Mouse (Mus musculus) layer of hippocampus, postnatal 14 days (tissue): ENCODE measurements around the gene Lgals4. TPM values are rescaled to one million over a fixed set of nuclear protein-coding genes. Genes with fewer than 3 reads are reported as not detected.
A peak's percentile ranks its signal among the peaks of the same experiment; 100 is the strongest.

ENCODE experiments used
- DNase-seq, 2 experiments: peaks; one replicate each; pipeline ENCODE4 v3.0.0; 2021 to 2022; ENCODE audit warnings: low spot score in 2 of 2, mixed read lengths in 1 of 2
- total RNA-seq, 2 experiments: library from RNA; stranded (reverse); gene quantifications; 2 replicates each; pipeline ENCODE4 v1.2.3; 2021

The Lgals4 gene
- total RNA-seq, 2 experiments from 2014 or later: 3.9 to 4.2 TPM

DNA sequence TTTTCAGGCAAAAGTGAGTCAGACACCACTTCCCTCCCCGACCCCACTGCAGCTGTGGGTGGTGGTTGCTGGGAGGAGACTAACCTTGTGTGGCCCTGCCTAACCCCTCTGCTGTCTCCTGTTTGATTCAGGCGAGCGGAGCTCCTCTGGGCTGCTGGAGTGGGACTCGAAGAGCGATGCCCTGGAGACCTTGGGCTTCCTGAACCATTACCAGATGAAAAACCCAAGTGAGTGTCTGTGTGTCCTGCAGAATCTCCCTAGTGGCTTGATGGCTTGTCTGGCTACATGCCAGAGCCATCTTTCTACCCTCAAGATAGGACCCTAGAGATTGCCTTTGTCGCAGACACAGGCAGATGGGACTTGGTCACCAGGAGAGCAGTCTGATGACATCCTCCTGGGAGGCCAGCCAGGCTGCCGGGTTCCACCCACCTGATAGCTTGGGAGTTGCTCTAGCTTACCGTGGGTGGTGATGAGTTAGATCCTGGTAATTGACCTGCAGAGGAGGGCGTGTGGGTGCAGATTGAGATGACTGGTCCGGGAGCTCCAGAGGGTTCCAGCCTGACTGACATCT is 12.3 kb upstream of the Lgals4 start:
- DNase-seq: peak; percentile 61 to 69

- no peak for DNase-seq
Measured at GRCm38 (mm10) chr7:28822556-28822955, 11.1 kb upstream of the Lgals4 start.

DNA sequence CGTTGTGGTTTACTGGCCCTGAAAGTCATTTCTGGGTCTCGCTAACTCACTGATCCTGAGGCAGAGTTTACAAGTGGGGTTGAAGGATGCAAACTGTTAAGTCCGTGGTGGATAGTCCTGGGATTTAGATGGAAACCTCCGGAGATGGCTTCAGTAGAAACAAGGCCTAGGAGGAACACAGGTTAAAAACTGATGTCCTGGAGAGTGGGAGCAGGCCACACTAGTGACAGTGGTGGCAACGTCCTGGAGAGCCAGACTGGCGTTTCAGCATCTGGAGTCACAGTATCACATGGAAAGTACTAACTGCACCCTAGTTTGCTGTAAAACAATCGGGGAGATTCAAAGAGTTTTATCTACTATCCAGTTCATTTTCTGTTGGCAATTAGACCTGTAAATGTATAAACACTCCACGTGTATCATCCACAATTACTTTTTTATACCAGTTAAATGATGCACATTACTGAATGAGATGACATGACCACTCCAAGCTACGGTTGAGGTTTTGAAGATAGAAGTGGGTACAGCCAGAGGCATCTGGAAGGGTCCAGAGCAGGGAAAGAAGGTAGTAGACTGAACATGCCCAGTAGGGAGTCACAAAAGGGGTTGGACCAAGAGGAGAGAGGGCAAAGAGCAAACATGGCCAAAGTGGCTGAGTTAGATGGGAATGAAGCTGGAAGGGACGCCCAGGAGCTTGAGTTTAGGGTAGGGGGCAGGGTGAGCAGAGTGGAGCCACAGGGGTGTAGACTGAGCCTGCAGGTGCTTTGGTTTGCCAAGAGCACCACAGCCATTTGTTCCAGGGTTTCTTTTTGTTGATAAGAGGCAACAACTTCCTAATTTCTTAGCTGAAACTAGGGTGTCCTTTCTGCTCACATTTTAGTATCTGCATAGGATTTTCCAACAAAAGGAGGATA is 10.4 kb upstream of the Lgals4 start:
- no peak for DNase-seq

GRCm38 (mm10) chr7:28823932-28824331 is 9.7 kb upstream of the Lgals4 start:
- no peak for DNase-seq

DNA sequence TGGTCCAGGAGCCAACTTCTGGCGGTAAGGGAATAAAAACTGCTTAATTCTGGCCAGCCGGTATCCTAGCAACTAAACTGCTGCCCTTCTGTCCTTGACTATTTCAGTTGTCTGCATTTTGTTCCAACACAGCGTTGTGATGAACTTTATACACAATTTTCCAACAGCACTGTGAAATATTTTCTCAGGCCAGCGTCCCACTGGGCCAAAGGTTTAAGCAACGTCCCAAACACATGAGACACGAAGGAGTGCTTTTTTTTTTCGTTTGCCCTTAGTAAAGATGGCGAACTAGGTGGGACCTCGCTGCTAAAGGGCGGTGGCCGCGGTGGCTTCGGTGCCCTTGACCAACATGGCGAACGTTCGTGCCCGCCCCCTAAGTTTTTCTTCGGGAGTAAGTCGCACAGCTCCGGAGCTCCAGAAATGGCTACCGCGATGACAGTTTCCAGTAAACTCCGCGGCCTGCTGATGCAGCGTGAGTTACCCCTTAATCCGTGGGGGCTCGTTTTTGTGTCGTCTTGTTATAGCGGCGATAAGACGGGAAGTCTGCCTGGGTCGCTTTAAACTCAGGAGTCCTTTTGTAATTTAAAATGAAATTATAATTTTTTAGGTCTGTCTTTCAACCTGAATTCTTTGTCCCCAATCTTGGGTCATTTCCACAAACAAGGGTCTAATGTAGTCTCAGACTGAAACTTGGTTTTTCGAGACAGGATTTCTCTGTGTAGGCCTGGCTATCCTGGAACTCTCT is 8.5 kb upstream of the Lgals4 start, which contains the start of gene Ech1:
Gene Ech1 (plus strand): TSS at position 277 of the 745 bp plus-strand sequence.
- peak; percentile 86 to 93 for DNase-seq

DNA sequence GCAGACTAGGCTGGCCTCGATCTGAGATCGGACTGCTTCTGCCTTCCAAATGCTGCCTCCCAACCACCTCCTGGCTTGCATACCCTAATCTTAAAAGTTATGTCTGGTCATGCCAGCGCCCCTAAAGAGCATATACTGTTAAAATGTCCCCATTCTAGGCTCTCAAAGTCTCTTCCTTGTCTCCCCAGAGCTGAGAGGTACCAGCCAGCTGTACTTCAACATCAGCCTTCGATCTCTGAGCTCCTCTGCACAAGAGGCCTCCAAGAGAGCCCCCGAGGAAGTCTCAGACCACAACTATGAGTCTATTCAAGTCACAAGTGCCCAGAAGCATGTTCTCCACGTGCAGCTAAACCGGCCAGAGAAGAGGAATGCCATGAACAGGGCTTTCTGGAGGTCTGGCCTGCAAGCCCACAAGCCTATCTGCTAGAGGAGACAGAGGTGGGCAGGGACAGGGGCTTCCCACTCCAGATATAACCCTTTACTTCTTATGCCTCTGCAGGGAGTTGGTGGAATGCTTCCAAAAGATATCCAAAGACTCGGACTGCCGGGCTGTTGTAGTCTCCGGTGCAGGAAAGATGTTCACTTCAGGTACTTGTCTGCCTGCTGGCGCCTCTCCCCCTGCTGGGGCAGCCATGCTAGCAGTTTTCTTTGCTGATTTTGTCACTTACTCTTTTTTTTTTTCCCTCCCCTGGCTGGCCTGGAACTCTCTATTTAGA is 7.8 kb upstream of the Lgals4 start:
- peak in 1 of 2 experiments; percentile 36 for DNase-seq

DNA sequence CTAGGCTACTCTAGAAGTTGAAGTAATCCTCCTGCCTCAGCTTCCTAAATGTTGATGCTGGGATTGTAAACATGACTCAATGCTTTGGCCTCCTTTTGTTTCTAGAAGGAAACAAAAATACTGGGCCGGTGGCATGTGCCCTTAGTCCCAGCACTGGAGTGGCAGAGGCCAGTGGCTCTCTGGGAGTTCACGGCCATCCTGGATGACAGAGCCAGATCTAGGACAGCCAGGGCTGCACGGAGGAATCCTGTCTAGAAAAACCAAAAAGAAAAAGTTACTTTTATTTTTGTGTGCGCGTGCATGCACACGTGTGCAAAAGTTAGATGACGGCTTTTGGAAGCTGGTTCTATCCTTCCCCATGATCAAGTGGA is 7.3 kb upstream of the Lgals4 start:
- DNase-seq: no peak

DNA sequence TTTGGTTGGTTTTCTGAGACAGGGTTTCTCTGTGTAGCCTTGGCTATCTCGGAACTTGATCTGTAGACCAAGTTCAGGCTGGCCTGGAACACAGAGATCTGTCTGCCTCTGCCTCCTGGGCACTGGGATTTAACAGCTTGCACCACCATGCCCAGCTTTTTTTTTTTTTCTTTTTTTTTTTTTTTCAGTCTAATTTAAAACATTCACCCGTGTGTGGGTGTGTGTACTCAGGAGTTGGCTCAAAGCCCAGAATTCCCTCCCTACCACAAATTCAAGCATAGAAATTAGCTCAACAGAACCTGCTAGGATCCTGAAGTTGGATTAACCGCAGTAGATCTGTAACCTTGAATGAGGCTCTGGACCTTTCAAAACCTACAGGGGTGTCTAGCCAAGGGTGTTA is 6.3 kb upstream of the Lgals4 start:
- peak in 1 of 2 experiments; percentile 87 for DNase-seq

- no peak for DNase-seq
Measured at GRCm38 (mm10) chr7:28829821-28830220, 3.8 kb upstream of the Lgals4 start.

DNA sequence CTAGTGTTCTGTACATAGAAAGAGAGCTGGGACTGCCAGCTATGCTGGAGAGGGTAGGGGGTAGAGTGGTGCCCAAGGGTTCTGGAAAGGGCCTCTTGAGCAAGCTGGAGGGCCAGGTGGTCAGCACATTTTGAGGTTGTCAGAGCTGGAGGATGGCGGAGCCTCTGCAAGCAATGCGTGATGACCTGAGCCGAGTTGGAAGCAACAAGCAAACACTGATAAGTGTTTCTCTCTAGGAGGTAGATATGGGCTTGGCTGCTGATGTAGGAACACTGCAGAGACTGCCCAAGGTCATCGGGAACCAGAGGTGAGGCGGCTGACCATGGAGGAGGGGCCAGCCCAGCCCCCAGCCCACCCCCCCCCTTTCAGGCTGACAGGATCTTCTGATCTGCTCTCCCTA is 2.7 kb upstream of the Lgals4 start:
- peak in 1 of 2 experiments; percentile 12 for DNase-seq

DNA sequence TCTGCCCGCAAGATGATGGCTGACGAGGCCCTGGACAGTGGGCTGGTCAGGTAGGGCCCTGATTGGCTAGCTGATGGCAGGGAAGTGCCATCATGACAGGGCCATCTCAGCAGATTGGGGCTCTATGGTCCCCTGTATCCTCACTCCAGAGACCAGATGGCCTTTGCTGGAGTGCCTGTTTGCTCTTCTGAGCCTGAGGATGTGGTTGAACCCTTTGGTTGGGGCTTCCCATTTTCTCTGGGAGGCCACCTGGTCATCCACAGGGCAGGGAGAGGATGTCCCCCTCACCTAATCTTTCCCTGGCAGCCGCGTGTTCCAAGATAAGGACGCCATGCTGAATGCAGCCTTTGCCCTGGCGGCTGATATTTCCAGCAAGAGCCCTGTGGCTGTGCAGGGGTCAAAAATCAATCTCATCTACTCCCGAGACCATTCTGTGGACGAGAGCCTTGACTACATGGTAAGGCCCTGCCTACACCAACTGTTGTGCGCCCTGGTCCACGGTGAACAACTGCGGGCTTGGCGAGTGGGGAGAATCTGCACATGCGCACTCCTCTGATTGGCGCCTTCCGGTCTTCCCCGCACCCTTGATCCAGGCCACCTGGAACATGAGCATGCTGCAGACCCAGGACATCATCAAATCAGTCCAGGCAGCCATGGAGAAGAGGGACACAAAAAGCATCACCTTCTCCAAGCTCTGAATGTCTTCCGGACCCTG is 2.1 kb upstream of the Lgals4 start:
- peak in 1 of 2 experiments; percentile 5 for DNase-seq

- no peak for DNase-seq
Measured at GRCm38 (mm10) chr7:28832137-28832536, 1.5 kb upstream of the Lgals4 start.

DNA sequence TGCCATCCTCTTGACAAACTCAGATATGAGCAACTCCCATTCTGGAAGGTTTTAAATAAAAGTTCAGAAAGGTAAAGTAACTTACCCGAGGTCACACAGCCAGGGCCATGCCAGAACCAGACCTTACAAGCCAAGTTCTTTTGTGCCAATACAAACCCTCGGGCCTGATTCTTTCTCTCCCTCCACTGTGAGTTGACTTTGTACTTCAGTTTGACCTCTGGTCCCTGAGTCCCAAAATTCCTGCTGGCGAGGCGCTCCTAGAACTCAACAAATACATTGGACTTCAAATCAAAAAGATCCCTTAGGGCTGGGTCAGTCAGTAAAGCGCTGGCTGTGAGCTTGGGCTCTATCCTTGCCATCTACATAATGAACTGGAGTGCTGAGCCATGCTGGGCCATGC is 3.3 kb downstream of the Lgals4 start:
- DNase-seq: no peak

GRCm38 (mm10) chr7:28838331-28838730 is 4.7 kb downstream of the Lgals4 start:
- no peak for DNase-seq

GRCm38 (mm10) chr7:28847273-28847672 is 13.6 kb downstream of the Lgals4 start:
- DNase-seq: no peak

DNA sequence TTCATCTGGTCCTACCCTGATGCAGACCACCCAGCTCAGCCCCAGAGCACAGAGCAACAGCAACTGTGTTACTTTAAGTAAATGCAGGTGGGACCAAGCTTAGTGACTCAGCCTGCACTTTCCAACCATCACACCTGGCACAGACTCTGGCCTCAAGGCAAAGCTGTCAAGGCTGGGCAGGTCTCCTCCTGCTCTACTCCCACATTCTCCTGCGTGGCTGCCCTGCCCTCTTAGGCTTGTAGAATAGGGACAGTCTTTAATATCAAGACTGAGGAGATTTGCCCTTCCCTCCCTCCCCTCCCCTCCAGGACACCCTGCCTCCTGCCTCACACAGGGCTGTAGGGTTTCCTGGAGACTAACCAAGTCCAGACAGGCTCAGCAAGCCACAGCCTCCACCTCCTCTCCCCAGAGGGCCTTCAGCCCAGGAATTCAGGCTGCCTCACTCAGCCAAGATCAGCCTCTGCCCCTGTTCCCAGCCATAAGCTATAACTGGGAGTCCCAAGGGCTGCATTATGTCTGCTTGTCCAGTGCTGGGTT is 16.1 kb downstream of the Lgals4 start:
- no peak for DNase-seq

GRCm38 (mm10) chr7:28850642-28851041 is 17.0 kb downstream of the Lgals4 start:
- no peak for DNase-seq

DNA sequence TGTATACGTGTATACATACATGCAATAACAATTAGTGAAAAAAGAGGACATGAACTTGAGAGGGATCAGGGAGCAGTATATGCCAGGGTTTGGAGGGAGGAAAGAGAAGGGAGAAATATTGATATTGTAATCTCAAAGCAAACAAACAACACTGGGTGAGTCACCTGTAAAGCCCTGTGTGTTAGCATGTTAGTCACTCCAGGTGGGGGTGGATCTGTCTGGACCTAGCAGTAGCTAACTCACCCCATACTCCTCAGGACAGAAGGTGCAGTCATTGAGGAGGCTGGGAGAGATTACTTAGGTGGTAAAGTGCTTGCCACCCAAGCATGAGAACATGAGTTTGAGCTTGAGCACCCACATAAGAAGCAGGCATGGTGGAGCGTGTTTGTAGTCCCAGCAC is 26.3 kb downstream of the Lgals4 start:
- DNase-seq: no peak

DNA sequence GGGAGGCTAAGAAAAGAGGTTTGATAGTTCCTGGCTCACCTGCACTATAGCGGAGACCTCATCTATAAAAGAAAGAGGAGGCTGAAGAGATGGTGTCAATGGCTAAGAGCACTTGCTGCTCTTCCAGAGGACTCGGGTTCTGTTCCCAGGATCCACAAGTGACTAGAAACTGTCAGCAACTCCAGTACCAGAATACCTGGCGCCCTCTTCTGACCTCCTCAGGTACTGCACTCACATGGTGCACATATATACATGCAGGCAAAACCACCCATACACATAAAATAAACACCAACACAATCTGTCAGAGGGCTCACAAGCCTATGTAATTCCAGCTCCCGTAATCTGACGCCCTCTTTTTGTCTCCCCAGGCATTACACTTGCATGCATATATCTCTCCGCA is 27.2 kb downstream of the Lgals4 start:
- no peak for DNase-seq

- peak; percentile 14 to 44 for DNase-seq
Measured at GRCm38 (mm10) chr7:28862817-28863499, 29.3 kb downstream of the Lgals4 start.
